Mouse (Mus musculus): ENCODE data around the gene Fam57a. TPM values are rescaled to one million over a fixed set of nuclear protein-coding genes. Genes with fewer than 3 reads are reported as not detected.
A peak's percentile ranks its signal among the peaks of the same experiment; 100 is the strongest.

Gene Fam57a
- 2.7 and 3.1 TPM in 2 replicates for polyA plus RNA-seq (2012; rRNA removed)
- polyA plus RNA-seq (2014; fragmentation: Nextera tagmentation; extraction: Ambion mirVana) = 3.0 and 3.5 TPM in 2 replicates

DNA sequence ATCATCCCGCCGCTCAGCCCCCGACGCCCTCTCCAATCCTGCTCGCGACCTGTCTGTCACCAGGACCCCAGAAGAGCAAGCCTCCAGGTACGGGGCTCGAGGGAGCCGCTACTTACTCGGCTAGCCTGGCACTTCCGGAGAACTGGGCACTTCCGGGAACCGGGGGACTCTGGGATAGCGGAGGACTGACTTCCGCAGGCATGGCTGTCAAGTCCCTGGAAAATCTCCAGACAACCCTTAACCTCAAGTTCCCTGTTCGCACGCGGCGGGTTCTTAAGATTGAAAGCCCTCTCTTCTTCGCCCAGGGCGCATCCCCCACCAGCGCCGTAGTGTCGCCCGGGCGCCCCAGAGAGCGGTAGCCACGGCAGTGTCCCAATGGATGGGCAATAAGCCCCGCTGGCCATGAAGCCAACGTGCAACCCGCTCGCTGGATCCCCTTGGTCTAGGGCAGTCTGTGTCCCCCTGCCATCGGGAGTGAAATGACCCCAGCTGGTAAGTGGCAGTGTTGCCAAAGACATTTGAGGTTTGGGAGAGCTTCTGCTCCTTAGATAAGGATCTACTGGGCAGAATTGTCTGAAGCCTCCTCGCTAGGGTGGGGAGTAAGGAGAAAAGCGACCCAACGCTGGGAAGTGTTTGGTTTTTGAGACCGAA lies at the start of gene Fam57a, which contains the start of gene Vps53:
Gene Fam57a (plus strand): TSS at position 177 of the 651 bp plus-strand sequence.
Gene Vps53 (minus strand): TSS at position 153 of the 651 bp plus-strand sequence.
- H3K4me2 ChIP-seq (ENCODE audit: low read depth) = peak within 1 kb of the TSS; percentile 92
- H3K27me3 ChIP-seq (ENCODE audit: control insufficient read depth, insufficient read depth, low read length) = no peaks in the 10 kb centered on the region
- H3K9ac ChIP-seq (replicated peaks) = peak within 1 kb of the TSS; percentile 87
- H3K9me3 ChIP-seq (ENCODE audit: control insufficient read depth, low read length) = no peaks in the 10 kb centered on the region
- H3K27ac ChIP-seq = peak within 1 kb of the TSS; percentile 59
- H3K36me3 ChIP-seq (replicated peaks; ENCODE audit: control insufficient read depth, insufficient read depth, low read depth) = no peaks in the 10 kb centered on the region
- TF ChIP-seq CTCF (IDR thresholded peaks at IDR 0.05; ENCODE audit: low read depth) (no peak), EP300 (IDR thresholded peaks at IDR 0.05; ENCODE audit: low read depth) (no peak)
- H3K4me1 ChIP-seq (replicated peaks; ENCODE audit: control insufficient read depth in 2 of 2, insufficient read depth in 2 of 2, low read length in 1 of 2) = peaks cover 5 to 9% of the 10 kb centered on the region in 2 experiments
- peak within 1 kb of the TSS; percentile 98 for H3K4me3 ChIP-seq (ENCODE audit: insufficient read depth in 1 of 2, low read depth in 2 of 2, low read length in 2 of 2)
- ATAC-seq (ENCODE audit: insufficient read depth) = peak; percentile 89
- WGBS (ENCODE audit: insufficient replicate concordance) = under 1% methylated on average over 37 of the region's 37 CpGs
- DNase-seq (ENCODE audit: low read depth in 3 of 3, low spot score in 3 of 3) = peak; percentile 67 to 71 (median 67)

DNA sequence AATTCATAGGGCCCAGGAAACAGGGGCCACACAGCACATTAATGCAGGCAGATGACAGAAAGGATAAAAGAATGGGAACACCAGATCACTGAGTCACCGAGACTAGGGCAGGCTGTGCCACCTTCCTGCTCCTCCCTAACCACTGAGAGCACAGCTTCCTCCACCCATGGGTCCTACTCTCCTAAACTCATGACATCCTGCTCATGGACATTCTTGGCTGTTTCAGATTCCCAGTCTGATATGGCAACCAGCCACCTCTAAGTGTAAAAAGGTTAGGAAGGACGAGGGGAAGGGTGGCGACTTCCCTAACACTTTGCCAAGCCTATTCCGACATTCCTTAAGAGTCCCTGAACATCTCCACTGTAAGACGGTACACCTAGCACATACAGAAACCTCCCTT lies 48.6 kb upstream of the Fam57a start:
- H3K4me3 ChIP-seq (ENCODE audit: insufficient read depth in 1 of 2, low read depth in 2 of 2, low read length in 2 of 2) = no peak overlapping the region
- H3K27ac ChIP-seq = no peak overlapping the region
- no peak overlapping the region for H3K4me2 ChIP-seq (ENCODE audit: low read depth)
- H3K36me3 ChIP-seq (replicated peaks; ENCODE audit: control insufficient read depth, insufficient read depth, low read depth) = peaks cover 2% of the 10 kb centered on the region; the same call in 1 of the 2 replicates
- H3K9ac ChIP-seq (replicated peaks) = no peak overlapping the region
- no peaks in the 10 kb centered on the region for H3K27me3 ChIP-seq (ENCODE audit: control insufficient read depth, insufficient read depth, low read length)
- no peak for DNase-seq (ENCODE audit: low read depth in 3 of 3, low spot score in 3 of 3)
- H3K9me3 ChIP-seq (ENCODE audit: control insufficient read depth, low read length) = no peaks in the 10 kb centered on the region
- no peak for ATAC-seq (ENCODE audit: insufficient read depth)
- H3K4me1 ChIP-seq (replicated peaks; ENCODE audit: control insufficient read depth in 2 of 2, insufficient read depth in 2 of 2, low read length in 1 of 2) = no peaks in the 10 kb centered on the region; a peak in 1 of 4 replicates
- WGBS (ENCODE audit: insufficient replicate concordance) = 45% methylated on average over 5 of the region's 5 CpGs
- TF ChIP-seq CTCF (IDR thresholded peaks at IDR 0.05; ENCODE audit: low read depth) (no peak), EP300 (IDR thresholded peaks at IDR 0.05; ENCODE audit: low read depth) (no peak)

- no peak overlapping the region for H3K4me2 ChIP-seq (ENCODE audit: low read depth)
- no peak for TF ChIP-seq EP300 (IDR thresholded peaks at IDR 0.05; ENCODE audit: low read depth)
- TF ChIP-seq CTCF (IDR thresholded peaks at IDR 0.05; ENCODE audit: low read depth) = no peak
- H3K4me1 ChIP-seq (replicated peaks; ENCODE audit: control insufficient read depth in 2 of 2, insufficient read depth in 2 of 2, low read length in 1 of 2) = no peaks in the 10 kb centered on the region; a peak in 1 of 4 replicates
- H3K36me3 ChIP-seq (replicated peaks; ENCODE audit: control insufficient read depth, insufficient read depth, low read depth) = peaks cover 2% of the 10 kb centered on the region
- H3K27ac ChIP-seq = no peak overlapping the region
- WGBS (ENCODE audit: insufficient replicate concordance) = 70% methylated on average over 7 of the region's 7 CpGs
- no peaks in the 10 kb centered on the region for H3K9me3 ChIP-seq (ENCODE audit: control insufficient read depth, low read length)
- DNase-seq (ENCODE audit: low read depth in 3 of 3, low spot score in 3 of 3) = no peak
- ATAC-seq (ENCODE audit: insufficient read depth) = no peak
- no peaks in the 10 kb centered on the region for H3K27me3 ChIP-seq (ENCODE audit: control insufficient read depth, insufficient read depth, low read length)
- no peak overlapping the region for H3K4me3 ChIP-seq (ENCODE audit: insufficient read depth in 1 of 2, low read depth in 2 of 2, low read length in 2 of 2)
- no peak overlapping the region for H3K9ac ChIP-seq (replicated peaks)
Observed at GRCm38 (mm10) chr11:76135641-76136437, 43.6 kb upstream of the Fam57a start.

GRCm38 (mm10) chr11:76137996-76138395 lies 41.5 kb upstream of the Fam57a start:
- Histone ChIP-seq H3K4me2 (ENCODE audit: low read depth) (no peak overlapping the region), H3K36me3 (replicated peaks; ENCODE audit: control insufficient read depth, insufficient read depth, low read depth) (peaks cover 2% of the 10 kb centered on the region), H3K9ac (replicated peaks) (no peak overlapping the region), H3K4me3 (ENCODE audit: insufficient read depth in 1 of 2, low read depth in 2 of 2, low read length in 2 of 2) (no peak overlapping the region), H3K27ac (no peak overlapping the region), H3K9me3 (ENCODE audit: control insufficient read depth, low read length) (no peaks in the 10 kb centered on the region), H3K27me3 (ENCODE audit: control insufficient read depth, insufficient read depth, low read length) (no peaks in the 10 kb centered on the region), H3K4me1 (replicated peaks; ENCODE audit: control insufficient read depth in 2 of 2, insufficient read depth in 2 of 2, low read length in 1 of 2) (no peaks in the 10 kb centered on the region)
- no peak for ATAC-seq (ENCODE audit: insufficient read depth)
- TF ChIP-seq CTCF (IDR thresholded peaks at IDR 0.05; ENCODE audit: low read depth) (no peak), EP300 (IDR thresholded peaks at IDR 0.05; ENCODE audit: low read depth) (no peak)
- 70% methylated on average over 3 of the region's 3 CpGs for WGBS (ENCODE audit: insufficient replicate concordance)
- no peak for DNase-seq (ENCODE audit: low read depth in 3 of 3, low spot score in 3 of 3)

DNA sequence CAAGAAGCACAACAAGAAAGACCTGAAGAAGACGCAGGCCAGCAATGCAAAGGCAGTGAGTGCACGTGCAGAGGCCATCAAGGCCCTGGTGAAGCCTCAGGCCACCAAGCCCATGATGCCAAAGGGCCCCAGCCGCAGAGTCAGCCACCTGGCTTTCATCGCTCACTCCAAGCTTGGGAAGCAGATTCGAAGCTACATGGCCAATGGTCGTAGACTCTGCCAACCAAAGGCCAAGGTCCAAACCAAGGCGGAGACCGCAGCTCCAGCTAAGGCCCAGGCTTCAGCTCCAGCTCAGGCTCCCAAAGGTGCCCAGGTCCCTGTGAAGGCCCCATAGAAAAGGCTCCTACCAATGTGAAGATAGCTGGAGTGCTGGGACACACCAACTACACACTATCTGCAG lies 35.1 kb upstream of the Fam57a start:
- DNase-seq (ENCODE audit: low read depth in 3 of 3, low spot score in 3 of 3) (no peak), ATAC-seq (ENCODE audit: insufficient read depth) (no peak)
- H3K9me3 ChIP-seq (ENCODE audit: control insufficient read depth, low read length) = no peaks in the 10 kb centered on the region
- H3K4me2 ChIP-seq (ENCODE audit: low read depth) = no peak overlapping the region
- 83% methylated on average over 8 of the region's 8 CpGs for WGBS (ENCODE audit: insufficient replicate concordance)
- H3K9ac ChIP-seq (replicated peaks) = no peak overlapping the region
- no peaks in the 10 kb centered on the region for H3K36me3 ChIP-seq (replicated peaks; ENCODE audit: control insufficient read depth, insufficient read depth, low read depth)
- no peaks in the 10 kb centered on the region for H3K4me1 ChIP-seq (replicated peaks; ENCODE audit: control insufficient read depth in 2 of 2, insufficient read depth in 2 of 2, low read length in 1 of 2)
- no peak overlapping the region for H3K4me3 ChIP-seq (ENCODE audit: insufficient read depth in 1 of 2, low read depth in 2 of 2, low read length in 2 of 2)
- no peak overlapping the region for H3K27ac ChIP-seq
- no peak for TF ChIP-seq CTCF (IDR thresholded peaks at IDR 0.05; ENCODE audit: low read depth)
- H3K27me3 ChIP-seq (ENCODE audit: control insufficient read depth, insufficient read depth, low read length) = no peaks in the 10 kb centered on the region

Data from liver, embryonic 14.5 days (tissue).